Mouse (Mus musculus) naive thymus-derived CD4-positive, alpha-beta T cell, adult 2 months (primary cell): ENCODE results near the gene Pitpnc1.

Experiments used
- DNase-seq: peaks from one replicate; pipeline ENCODE4 v3.0.0-alpha.2; 2011; ENCODE audit warnings: low read depth

The Pitpnc1 gene

GRCm38 (mm10) chr11:107327326-107327725 lies 143.2 kb downstream of the Pitpnc1 start:
- no peak for DNase-seq

GRCm38 (mm10) chr11:107325739-107326725 lies 144.5 kb downstream of the Pitpnc1 start:
- no peak for DNase-seq

GRCm38 (mm10) chr11:107325226-107325625 lies 145.3 kb downstream of the Pitpnc1 start:
- no peak for DNase-seq

- no peak for DNase-seq
These were observed 147.3 kb downstream of the Pitpnc1 start for GRCm38 (mm10) chr11:107323173-107323572.

- no peak for DNase-seq
These were observed 148.3 kb downstream of the Pitpnc1 start for GRCm38 (mm10) chr11:107322226-107322625.

- no peak for DNase-seq
These were observed 148.7 kb downstream of the Pitpnc1 start for GRCm38 (mm10) chr11:107321819-107322218.

- no peak for DNase-seq
These were observed 150.6 kb downstream of the Pitpnc1 start for GRCm38 (mm10) chr11:107319861-107320260.

- no peak for DNase-seq
These were observed 152.7 kb downstream of the Pitpnc1 start for GRCm38 (mm10) chr11:107317653-107318281.

- DNase-seq = no peak
These were observed 155.0 kb downstream of the Pitpnc1 start for GRCm38 (mm10) chr11:107315475-107315874.

- no peak for DNase-seq
These were observed 160.0 kb downstream of the Pitpnc1 start for GRCm38 (mm10) chr11:107310338-107311121.

- no peak for DNase-seq
These were observed 164.3 kb downstream of the Pitpnc1 start for GRCm38 (mm10) chr11:107306170-107306569.

GRCm38 (mm10) chr11:107302141-107302540 lies 168.4 kb downstream of the Pitpnc1 start:
- no peak for DNase-seq

- no peak for DNase-seq
These were observed 170.3 kb downstream of the Pitpnc1 start for GRCm38 (mm10) chr11:107300235-107300634.

GRCm38 (mm10) chr11:107299511-107300120 lies 170.9 kb downstream of the Pitpnc1 start:
- no peak for DNase-seq

GRCm38 (mm10) chr11:107296176-107296575 lies 174.3 kb downstream of the Pitpnc1 start:
- no peak for DNase-seq

- no peak for DNase-seq
These were observed 178.5 kb downstream of the Pitpnc1 start for GRCm38 (mm10) chr11:107292036-107292435.

GRCm38 (mm10) chr11:107288186-107288563 lies 182.3 kb downstream of the Pitpnc1 start:
- DNase-seq = no peak

GRCm38 (mm10) chr11:107287215-107288185 lies 183.0 kb downstream of the Pitpnc1 start:
- no peak for DNase-seq

GRCm38 (mm10) chr11:107285731-107286130 lies 184.8 kb downstream of the Pitpnc1 start:
- no peak for DNase-seq

GRCm38 (mm10) chr11:107283632-107284031 lies 186.9 kb downstream of the Pitpnc1 start:
- no peak for DNase-seq

- DNase-seq = no peak
These were observed 188.0 kb downstream of the Pitpnc1 start for GRCm38 (mm10) chr11:107282481-107282880.
